Mouse (Mus musculus): ENCODE measurements around the gene Macrod2.

GRCm38 (mm10) chr2:141878473-141878872 is 1483.4 kb downstream of the Macrod2 start:
- no peak for TF ChIP-seq CTCF (IDR thresholded peaks at IDR 0.05; ENCODE audit: low read depth, low read length)
- TF ChIP-seq POLR2A (IDR thresholded peaks at IDR 0.05; ENCODE audit: extremely low read depth, insufficient read depth, low read length) = no peak
